Mouse (Mus musculus): ENCODE measurements around the gene Ccdc77.

The Ccdc77 gene

GRCm38 (mm10) chr6:120363688-120364522 is at the start of gene Ccdc77, which contains the start of gene Kdm5a:
Ccdc77 (minus strand) TSS chr6:120364374.
Kdm5a (plus strand) TSS chr6:120364124.
- peak; percentile 95 for DNase-seq (ENCODE audit: extremely low spot score)

GRCm38 (mm10) chr6:120403936-120404335 is 39.8 kb upstream of the Ccdc77 start:
- DNase-seq (ENCODE audit: extremely low spot score): no peak

- no peak for DNase-seq (ENCODE audit: extremely low spot score)
Measured at GRCm38 (mm10) chr6:120395622-120396345, 31.6 kb upstream of the Ccdc77 start.

GRCm38 (mm10) chr6:120392811-120393210 is 28.6 kb upstream of the Ccdc77 start:
- no peak for DNase-seq (ENCODE audit: extremely low spot score)

- DNase-seq (ENCODE audit: extremely low spot score): no peak
Measured at GRCm38 (mm10) chr6:120390054-120390453, 25.9 kb upstream of the Ccdc77 start.

GRCm38 (mm10) chr6:120376736-120377135 is 12.6 kb upstream of the Ccdc77 start:
- no peak for DNase-seq (ENCODE audit: extremely low spot score)

GRCm38 (mm10) chr6:120365051-120365450 is 877 bp upstream of the Ccdc77 start:
- peak; percentile 12 for DNase-seq (ENCODE audit: extremely low spot score)

- no peak for DNase-seq (ENCODE audit: extremely low spot score)
Measured at GRCm38 (mm10) chr6:120364523-120364905, 340 bp upstream of the Ccdc77 start.

- peak; percentile 28 for DNase-seq (ENCODE audit: extremely low spot score)
Measured at GRCm38 (mm10) chr6:120362774-120363687, 1.1 kb downstream of the Ccdc77 start.

- no peak for DNase-seq (ENCODE audit: extremely low spot score)
Measured at GRCm38 (mm10) chr6:120362124-120362523, 2.0 kb downstream of the Ccdc77 start.

GRCm38 (mm10) chr6:120356951-120357945 is 6.9 kb downstream of the Ccdc77 start:
- peak; percentile 86 for DNase-seq (ENCODE audit: extremely low spot score)

GRCm38 (mm10) chr6:120356478-120356877 is 7.7 kb downstream of the Ccdc77 start:
- DNase-seq (ENCODE audit: extremely low spot score): no peak

- DNase-seq (ENCODE audit: extremely low spot score): no peak
Measured at GRCm38 (mm10) chr6:120349018-120349417, 15.2 kb downstream of the Ccdc77 start.

- no peak for DNase-seq (ENCODE audit: extremely low spot score)
Measured at GRCm38 (mm10) chr6:120343992-120344391, 20.2 kb downstream of the Ccdc77 start.

GRCm38 (mm10) chr6:120332351-120332750 is 31.8 kb downstream of the Ccdc77 start:
- DNase-seq (ENCODE audit: extremely low spot score): no peak

GRCm38 (mm10) chr6:120324295-120324927 is 39.8 kb downstream of the Ccdc77 start:
- DNase-seq (ENCODE audit: extremely low spot score): peak; percentile 41

- no peak for DNase-seq (ENCODE audit: extremely low spot score)
Measured at GRCm38 (mm10) chr6:120320369-120320768, 43.8 kb downstream of the Ccdc77 start.

- DNase-seq (ENCODE audit: extremely low spot score): no peak
Measured at GRCm38 (mm10) chr6:120319129-120319528, 45.0 kb downstream of the Ccdc77 start.

GRCm38 (mm10) chr6:120318303-120318940 is 45.8 kb downstream of the Ccdc77 start:
- DNase-seq (ENCODE audit: extremely low spot score): no peak

GRCm38 (mm10) chr6:120312443-120312842 is 51.7 kb downstream of the Ccdc77 start:
- no peak for DNase-seq (ENCODE audit: extremely low spot score)
